Mouse (Mus musculus) gastrocnemius, postnatal 4 days (tissue): ENCODE results near the gene Gpkow. TPM values are rescaled to one million over a fixed set of nuclear protein-coding genes. Genes with fewer than 3 reads are reported as not detected.

Source experiments
- DNase-seq, 2 experiments: peaks; one replicate each; pipeline ENCODE4 v3.0.0; 2021 to 2022; ENCODE audit warnings: low spot score in 2 of 2, mixed read lengths in 2 of 2
- long read RNA-seq, 2 experiments: library from polyadenylated mRNA; stranded (forward); transcript quantifications; one replicate each; pipeline ENCODE4 v2.0.0; 2021
- total RNA-seq, 2 experiments: library from RNA; stranded (reverse); gene quantifications; 2 replicates each; pipeline ENCODE4 v1.2.3; 2021

Gpkow gene
- total RNA-seq, result 10 to 100 TPM; 22.6 to 26.6 TPM
- long read RNA-seq, experiment 1, transcript Gpkow-201 (11 exons, 3,579 nt), result major isoform, 29 of 33 reads
- long read RNA-seq, experiment 1, partial matches to known transcripts, result 1 of 33 reads
- long read RNA-seq, experiment 1, other reads (novel, unspliced or antisense), result 3 of 33 reads
- long read RNA-seq, experiment 2, transcript Gpkow-201 (11 exons, 3,579 nt), result major isoform, 40 of 46 reads
- long read RNA-seq, experiment 2, partial matches to known transcripts, result 2 of 46 reads
- long read RNA-seq, experiment 2, other reads (novel, unspliced or antisense), result 4 of 46 reads

- DNase-seq, result peak; percentile 60 to 72
These were observed at the start of gene Gpkow for GRCm38 (mm10) chrX:7696954-7697381. Gene Gpkow, plus strand, starts transcription at chrX:7697131.

GRCm38 (mm10) chrX:7648671-7649304, 48.1 kb upstream of the Gpkow start:
- peak; percentile 45 to 77 for DNase-seq

GRCm38 (mm10) chrX:7657221-7657639, 39.7 kb upstream of the Gpkow start, which contains the start of gene Prickle3:
Gene Prickle3, plus strand, starts transcription at chrX:7657260.
- DNase-seq, result peak in 1 of 2 experiments; percentile 38

GRCm38 (mm10) chrX:7658031-7658784, 38.7 kb upstream of the Gpkow start:
- no peak for DNase-seq

GRCm38 (mm10) chrX:7658785-7659589, 37.9 kb upstream of the Gpkow start:
- DNase-seq, result no peak

GRCm38 (mm10) chrX:7661086-7661485, 35.8 kb upstream of the Gpkow start:
- no peak for DNase-seq

- DNase-seq, result no peak
These were observed 34.0 kb upstream of the Gpkow start for GRCm38 (mm10) chrX:7662936-7663335.

GRCm38 (mm10) chrX:7664791-7665190, 32.1 kb upstream of the Gpkow start:
- DNase-seq, result no peak

- DNase-seq, result no peak
These were observed 31.0 kb upstream of the Gpkow start for GRCm38 (mm10) chrX:7665739-7666502.

- peak in 1 of 2 experiments; percentile 64 for DNase-seq
These were observed 26.5 kb upstream of the Gpkow start for GRCm38 (mm10) chrX:7670390-7670881.

- peak in 1 of 2 experiments; percentile 31 for DNase-seq
These were observed 25.9 kb upstream of the Gpkow start, which contains the start of gene Plp2 for GRCm38 (mm10) chrX:7670921-7671623. Gene Plp2, minus strand, starts transcription at chrX:7671390.

- no peak for DNase-seq
These were observed 24.2 kb upstream of the Gpkow start for GRCm38 (mm10) chrX:7672739-7673138.

GRCm38 (mm10) chrX:7673578-7674281, 23.2 kb upstream of the Gpkow start:
- DNase-seq, result no peak

- DNase-seq, result no peak
These were observed 22.5 kb upstream of the Gpkow start for GRCm38 (mm10) chrX:7674284-7675000.

GRCm38 (mm10) chrX:7675001-7675380, 21.9 kb upstream of the Gpkow start:
- no peak for DNase-seq

GRCm38 (mm10) chrX:7678986-7679385, 17.9 kb upstream of the Gpkow start:
- DNase-seq, result no peak

GRCm38 (mm10) chrX:7679405-7680056, 17.4 kb upstream of the Gpkow start:
- DNase-seq, result peak; percentile 76 to 87

GRCm38 (mm10) chrX:7680057-7680412, 16.9 kb upstream of the Gpkow start:
- no peak for DNase-seq
